Mouse (Mus musculus) heart, embryonic 14.5 days (tissue): ENCODE measurements around the gene Fam219a. TPM values are rescaled to one million over a fixed set of nuclear protein-coding genes. Genes with fewer than 3 reads are reported as not detected.

Source experiments
- ATAC-seq: fragments of 200-750 bp; cut with Nextera tagmentation; 2 replicates; pipeline ENCODE4 v1.8.0; 2017; ENCODE audit warnings: low read depth, moderate TSS enrichment; ENCODE audit not compliant: insufficient number of reproducible peaks, insufficient read depth, low FRiP score
- H3K27ac ChIP-seq, 2 experiments: fragments of 200-500 bp in 1 of 2; fragments of 300-500 bp in 1 of 2; sonication (generic) in 1 of 2; replicated peaks in 1 of 2; 2 replicates each; pipeline ENCODE4 v1.5.1; 2012 to 2014; ENCODE audit warnings: low read depth in 2 of 2, low read length in 2 of 2, control low read depth in 1 of 2, mild to moderate bottlenecking in 1 of 2, mixed read lengths in 1 of 2; ENCODE audit not compliant: control insufficient read depth in 1 of 2, insufficient read depth in 1 of 2
- H3K27me3 ChIP-seq: fragments of 300-500 bp; sonication (generic); 2 replicates; pipeline ENCODE4 v1.6.1; 2014; ENCODE audit warnings: mild to moderate bottlenecking, low read length, control low read depth; ENCODE audit not compliant: control insufficient read depth, insufficient read depth
- H3K36me3 ChIP-seq: fragments of 300-500 bp; sonication (generic); 2 replicates; pipeline ENCODE4 v1.6.1; 2014; ENCODE audit warnings: mild to moderate bottlenecking, control low read depth, low read length, mixed read lengths; ENCODE audit not compliant: control insufficient read depth, insufficient read depth
- H3K4me1 ChIP-seq, 2 experiments: fragments of 200-500 bp in 1 of 2; fragments of 300-500 bp in 1 of 2; sonication (generic) in 1 of 2; 2 replicates each; pipeline ENCODE4 v1.6.1; 2012 to 2014; ENCODE audit warnings: low read length in 2 of 2, control low read depth in 1 of 2, mixed read lengths in 1 of 2; ENCODE audit not compliant: control insufficient read depth in 2 of 2, insufficient read depth in 2 of 2
- H3K4me2 ChIP-seq: fragments of 300-500 bp; sonication (generic); 2 replicates; pipeline ENCODE4 v1.6.1; 2014; ENCODE audit warnings: mild to moderate bottlenecking, low read length
- H3K4me3 ChIP-seq, 2 experiments: fragments of 200-500 bp in 1 of 2; fragments of 300-500 bp in 1 of 2; sonication (generic) in 1 of 2; 2 replicates each; pipeline ENCODE4 v1.5.1; 2012 to 2014; ENCODE audit warnings: low read length in 2 of 2, mild to moderate bottlenecking in 2 of 2, control low read depth in 1 of 2, low read depth in 1 of 2, moderate library complexity in 1 of 2; ENCODE audit not compliant: control insufficient read depth in 1 of 2, insufficient read depth in 1 of 2
- H3K9ac ChIP-seq: fragments of 300-500 bp; sonication (generic); 2 replicates; pipeline ENCODE4 v1.6.1; 2014; ENCODE audit warnings: mild to moderate bottlenecking, low read length
- H3K9me3 ChIP-seq: fragments of 300-500 bp; sonication (generic); 2 replicates; pipeline ENCODE4 v1.6.1; 2016; ENCODE audit warnings: low read length, control low read depth; ENCODE audit not compliant: control insufficient read depth
- WGBS: fragments of 180-500 bp; shearing (Covaris S2); extraction: QIAGEN DNeasy Blood & Tissue Kit; methylation state at CpG from one replicate; pipeline ENCODE4 v1.1.7; 2014; 5-methylcytosine and 5-hydroxymethylcytosine counted together
- polyA plus RNA-seq: library from polyadenylated mRNA; unstranded; fragments of >200 nt; fragmentation: Nextera tagmentation; extraction: Ambion mirVana; gene quantifications from 2 replicates; pipeline ENCODE4 v1.2.1, GENCODE M21; 2014

The Fam219a gene
- polyA plus RNA-seq, 1 experiment from 2014 or later, result 2.9 TPM

GRCm38 (mm10) chr4:41604476-41605396 is 35.4 kb upstream of the Fam219a start:
- Histone ChIP-seq H3K27me3 (peaks cover 4% of the 10 kb centered on the region; the same call in 1 of the 2 replicates), H3K27ac (no peak overlapping the region), H3K4me2 (no peak overlapping the region), H3K4me1 (no peaks in the 10 kb centered on the region), H3K9me3 (no peaks in the 10 kb centered on the region), H3K9ac (no peak overlapping the region), H3K4me3 (no peak overlapping the region), H3K36me3 (no peaks in the 10 kb centered on the region)
- 46% methylated on average over 8 of the region's 8 CpGs for WGBS
- no peak for ATAC-seq

DNA sequence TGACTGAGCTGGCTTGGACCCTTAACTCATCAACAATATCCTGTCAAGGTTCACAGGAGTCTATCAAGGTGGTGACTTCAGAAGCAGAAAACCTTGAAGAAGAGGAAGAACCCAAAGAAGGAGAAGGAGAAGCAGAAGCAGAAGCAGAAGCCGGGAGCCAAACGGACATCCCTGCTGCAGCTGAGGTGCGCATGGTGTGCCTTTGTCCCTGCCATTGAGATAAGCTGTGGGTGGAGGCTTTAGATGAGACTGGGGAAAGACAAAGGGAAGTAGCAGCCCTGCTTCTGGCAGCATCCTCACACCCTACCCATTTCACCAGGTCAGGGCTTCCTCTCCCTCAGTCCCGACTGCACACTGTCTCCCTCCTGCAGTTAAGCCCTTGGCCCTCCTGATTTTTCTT is 33.5 kb upstream of the Fam219a start:
- H3K27ac ChIP-seq, result no peak overlapping the region
- no peaks in the 10 kb centered on the region for H3K4me1 ChIP-seq
- no peak overlapping the region for H3K9ac ChIP-seq
- ATAC-seq, result no peak
- H3K9me3 ChIP-seq, result no peaks in the 10 kb centered on the region
- no peak overlapping the region for H3K4me2 ChIP-seq
- peaks cover 4% of the 10 kb centered on the region; the same call in 1 of the 2 replicates for H3K27me3 ChIP-seq
- WGBS, result 46% methylated on average over 4 of the region's 4 CpGs
- no peak overlapping the region for H3K4me3 ChIP-seq
- H3K36me3 ChIP-seq, result no peaks in the 10 kb centered on the region

DNA sequence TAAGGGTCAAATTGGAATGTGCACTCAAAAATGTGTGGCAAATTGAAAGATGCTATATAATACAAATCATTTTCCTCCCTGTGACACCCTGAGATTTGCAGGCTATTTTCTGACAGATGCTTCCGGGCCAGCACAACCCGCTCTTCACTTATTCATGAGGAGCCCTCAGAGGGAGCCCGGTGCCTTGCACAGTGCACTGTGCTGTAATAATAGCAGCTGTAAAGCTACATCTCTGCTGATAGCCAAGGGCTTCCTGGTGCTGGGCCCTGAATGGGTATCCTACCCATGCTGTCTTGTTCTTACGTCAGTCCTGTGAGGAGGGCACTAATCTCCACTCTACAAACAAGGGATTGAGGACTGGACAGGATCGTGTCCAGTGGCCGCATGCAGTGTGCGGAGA is 14.0 kb upstream of the Fam219a start:
- Histone ChIP-seq H3K9me3 (no peaks in the 10 kb centered on the region), H3K4me1 (no peaks in the 10 kb centered on the region), H3K36me3 (no peaks in the 10 kb centered on the region), H3K4me3 (no peak overlapping the region), H3K27me3 (no peaks in the 10 kb centered on the region; the same call in 1 of the 2 replicates), H3K9ac (no peak overlapping the region), H3K27ac (no peak overlapping the region), H3K4me2 (no peak overlapping the region)
- ATAC-seq, result no peak
- WGBS, result 77% methylated on average over 7 of the region's 7 CpGs

GRCm38 (mm10) chr4:41575914-41576313 is 6.6 kb upstream of the Fam219a start:
- ATAC-seq, result no peak
- H3K36me3 ChIP-seq, result no peaks in the 10 kb centered on the region
- H3K4me3 ChIP-seq, result no peak overlapping the region
- peaks cover 6 to 7% of the 10 kb centered on the region in 2 experiments; a peak in 3 of 4 replicates for H3K4me1 ChIP-seq
- no peaks in the 10 kb centered on the region for H3K9me3 ChIP-seq
- H3K9ac ChIP-seq, result no peak overlapping the region
- 0 out of 4 replicates have a peak overlapping the region, but pooled peaks of 1 of the 2 experiments have one; percentile 27 for H3K27ac ChIP-seq
- peak overlapping the region; percentile 36; the same call in 1 of the 2 replicates for H3K4me2 ChIP-seq
- peaks cover 4% of the 10 kb centered on the region; the same call in 1 of the 2 replicates for H3K27me3 ChIP-seq
- 20% methylated on average over 6 of the region's 6 CpGs for WGBS

- Histone ChIP-seq H3K27me3 (peaks cover 8% of the 10 kb centered on the region; the same call in 1 of the 2 replicates), H3K4me2 (no peak overlapping the region), H3K4me3 (no peak overlapping the region), H3K9ac (no peak overlapping the region), H3K4me1 (peaks cover 10% of the 10 kb centered on the region in 2 experiments), H3K36me3 (no peaks in the 10 kb centered on the region), H3K9me3 (no peaks in the 10 kb centered on the region), H3K27ac (no peak overlapping the region)
- WGBS, result 51% methylated on average over 4 of the region's 4 CpGs
- no peak for ATAC-seq
Measured at GRCm38 (mm10) chr4:41573492-41573891, 4.2 kb upstream of the Fam219a start.

GRCm38 (mm10) chr4:41571490-41571889 is 2.2 kb upstream of the Fam219a start:
- Histone ChIP-seq H3K4me2 (no peak overlapping the region), H3K27ac (no peak overlapping the region), H3K4me3 (no peak overlapping the region), H3K27me3 (peaks cover 8% of the 10 kb centered on the region; the same call in 1 of the 2 replicates), H3K9ac (no peak overlapping the region), H3K4me1 (peaks cover 16 to 19% of the 10 kb centered on the region in 2 experiments), H3K9me3 (no peaks in the 10 kb centered on the region), H3K36me3 (no peaks in the 10 kb centered on the region)
- no peak for ATAC-seq
- WGBS, result 27% methylated on average over 5 of the region's 5 CpGs

DNA sequence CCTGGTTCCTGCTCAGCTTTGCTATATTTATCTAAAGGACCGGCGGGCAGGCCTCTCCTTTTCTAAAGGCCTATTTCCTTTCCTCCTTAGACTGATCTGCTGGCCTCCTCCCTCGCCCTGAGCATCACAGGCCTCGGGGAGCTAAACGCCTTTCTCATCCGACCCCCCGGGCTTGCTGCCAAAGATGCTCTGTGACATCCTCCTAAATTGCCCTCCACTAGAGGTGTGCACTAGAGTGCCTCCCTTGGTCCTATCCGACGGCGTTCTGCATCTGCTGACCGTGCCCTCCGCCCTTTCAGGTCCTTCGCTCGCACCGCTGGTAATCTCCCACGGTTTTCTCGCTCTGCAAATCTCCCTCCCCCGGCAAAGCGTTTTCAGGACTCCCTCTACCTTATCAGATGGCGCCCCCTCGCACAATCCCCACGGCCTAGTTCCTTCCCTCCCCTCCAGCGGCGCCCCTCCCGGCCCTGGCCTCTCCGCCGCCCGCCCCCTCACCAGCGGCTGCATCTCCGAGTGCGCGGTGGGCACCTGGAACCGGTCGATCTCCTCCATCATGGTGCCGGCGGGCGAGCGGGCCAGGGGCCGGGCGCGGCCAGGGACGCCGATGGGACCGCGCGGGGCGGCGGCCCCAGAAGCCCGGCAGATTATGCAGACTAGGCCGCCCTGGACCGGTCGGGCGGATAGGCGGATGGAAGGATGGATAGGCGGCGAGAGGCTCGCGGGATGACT is 492 bp downstream of the Fam219a start:
- peaks cover 13 to 17% of the 10 kb centered on the region in 2 experiments for H3K4me1 ChIP-seq
- peak overlapping the region; percentile 77 to 87 for H3K4me3 ChIP-seq
- H3K27ac ChIP-seq, result peak overlapping the region in 1 of 2 experiments; percentile 57; a peak in 2 of 4 replicates
- H3K36me3 ChIP-seq, result no peaks in the 10 kb centered on the region
- H3K9ac ChIP-seq, result peak overlapping the region; percentile 80
- peak overlapping the region; percentile 94 for H3K4me2 ChIP-seq
- under 1% methylated on average over 55 of the region's 58 CpGs for WGBS
- H3K27me3 ChIP-seq, result peaks cover 8% of the 10 kb centered on the region; the same call in 1 of the 2 replicates
- peak; percentile 2 for ATAC-seq
- H3K9me3 ChIP-seq, result no peaks in the 10 kb centered on the region
